Mouse (Mus musculus): ENCODE results near the gene Camta1.

The Camta1 gene

GRCm38 (mm10) chr4:151860441-151861331 lies 990 bp downstream of the Camta1 start:
- peak; percentile 25 for DNase-seq (ENCODE audit: low spot score)

- DNase-seq (ENCODE audit: low spot score) = no peak
Measured at GRCm38 (mm10) chr4:151859275-151859674, 2.4 kb downstream of the Camta1 start.

- no peak for DNase-seq (ENCODE audit: low spot score)
Measured at GRCm38 (mm10) chr4:151853949-151854348, 7.7 kb downstream of the Camta1 start.

- DNase-seq (ENCODE audit: low spot score) = no peak
Measured at GRCm38 (mm10) chr4:151851179-151851578, 10.5 kb downstream of the Camta1 start.

GRCm38 (mm10) chr4:151842591-151842990 lies 19.1 kb downstream of the Camta1 start:
- DNase-seq (ENCODE audit: low spot score) = no peak

GRCm38 (mm10) chr4:151838518-151838917 lies 23.2 kb downstream of the Camta1 start:
- no peak for DNase-seq (ENCODE audit: low spot score)

- DNase-seq (ENCODE audit: low spot score) = no peak
Measured at GRCm38 (mm10) chr4:151835860-151836259, 25.8 kb downstream of the Camta1 start.

- no peak for DNase-seq (ENCODE audit: low spot score)
Measured at GRCm38 (mm10) chr4:151834536-151834935, 27.1 kb downstream of the Camta1 start.

GRCm38 (mm10) chr4:151833940-151834449 lies 27.7 kb downstream of the Camta1 start:
- DNase-seq (ENCODE audit: low spot score) = no peak

GRCm38 (mm10) chr4:151827840-151828239 lies 33.8 kb downstream of the Camta1 start:
- no peak for DNase-seq (ENCODE audit: low spot score)

- DNase-seq (ENCODE audit: low spot score) = no peak
Measured at GRCm38 (mm10) chr4:151827356-151827755, 34.3 kb downstream of the Camta1 start.

- no peak for DNase-seq (ENCODE audit: low spot score)
Measured at GRCm38 (mm10) chr4:151823963-151824362, 37.7 kb downstream of the Camta1 start.

GRCm38 (mm10) chr4:151822986-151823385 lies 38.7 kb downstream of the Camta1 start:
- DNase-seq (ENCODE audit: low spot score) = no peak

- no peak for DNase-seq (ENCODE audit: low spot score)
Measured at GRCm38 (mm10) chr4:151817981-151818766, 43.5 kb downstream of the Camta1 start.

GRCm38 (mm10) chr4:151813711-151814110 lies 48.0 kb downstream of the Camta1 start:
- no peak for DNase-seq (ENCODE audit: low spot score)

GRCm38 (mm10) chr4:151805685-151806084 lies 56.0 kb downstream of the Camta1 start:
- no peak for DNase-seq (ENCODE audit: low spot score)

GRCm38 (mm10) chr4:151805046-151805445 lies 56.6 kb downstream of the Camta1 start:
- DNase-seq (ENCODE audit: low spot score) = no peak

GRCm38 (mm10) chr4:151804208-151804607 lies 57.5 kb downstream of the Camta1 start:
- DNase-seq (ENCODE audit: low spot score) = no peak

GRCm38 (mm10) chr4:151798630-151799029 lies 63.0 kb downstream of the Camta1 start:
- DNase-seq (ENCODE audit: low spot score) = no peak

- DNase-seq (ENCODE audit: low spot score) = no peak
Measured at GRCm38 (mm10) chr4:151793694-151794093, 68.0 kb downstream of the Camta1 start.

GRCm38 (mm10) chr4:151786946-151787705 lies 74.5 kb downstream of the Camta1 start:
- no peak for DNase-seq (ENCODE audit: low spot score)

- no peak for DNase-seq (ENCODE audit: low spot score)
Measured at GRCm38 (mm10) chr4:151780511-151780910, 81.2 kb downstream of the Camta1 start.
